Mouse (Mus musculus) embryo, embryonic 10.5 days (tissue): ENCODE results near the gene Atxn1.

Source experiments
- DNase-seq: peaks from one replicate; pipeline ENCODE4 v3.0.0-alpha.2; 2015; ENCODE audit warnings: low spot score

The Atxn1 gene

GRCm38 (mm10) chr13:45524305-45524704, 440.5 kb downstream of the Atxn1 start:
- no peak for DNase-seq

GRCm38 (mm10) chr13:45516501-45517393, 448.1 kb downstream of the Atxn1 start:
- peak; percentile 78 for DNase-seq

GRCm38 (mm10) chr13:45514832-45515422, 449.9 kb downstream of the Atxn1 start:
- no peak for DNase-seq

GRCm38 (mm10) chr13:45514115-45514514, 450.7 kb downstream of the Atxn1 start:
- DNase-seq = no peak

GRCm38 (mm10) chr13:45513009-45513984, 451.5 kb downstream of the Atxn1 start:
- no peak for DNase-seq

GRCm38 (mm10) chr13:45512531-45512930, 452.3 kb downstream of the Atxn1 start:
- peak; percentile 30 for DNase-seq

GRCm38 (mm10) chr13:45511706-45512435, 452.9 kb downstream of the Atxn1 start:
- DNase-seq = no peak

- DNase-seq = no peak
These were observed 455.4 kb downstream of the Atxn1 start for GRCm38 (mm10) chr13:45509366-45509765.

- peak; percentile 53 for DNase-seq
These were observed 456.3 kb downstream of the Atxn1 start for GRCm38 (mm10) chr13:45508495-45508894.

GRCm38 (mm10) chr13:45507274-45508229, 457.3 kb downstream of the Atxn1 start, which contains the start of gene Gmpr:
Gene Gmpr (plus strand): TSS chr13:45507444.
- DNase-seq = peak; percentile 83

GRCm38 (mm10) chr13:45505546-45505945, 459.3 kb downstream of the Atxn1 start:
- no peak for DNase-seq

GRCm38 (mm10) chr13:45502791-45503190, 462.0 kb downstream of the Atxn1 start:
- no peak for DNase-seq

GRCm38 (mm10) chr13:45499906-45500305, 464.9 kb downstream of the Atxn1 start:
- DNase-seq = no peak
